Mouse (Mus musculus) urinary bladder, adult 18-20 months (tissue): ENCODE results near the gene Lef1.

Experiments
- DNase-seq, 2 experiments: peaks; one replicate each; pipeline ENCODE4 v3.0.0; 2022; ENCODE audit warnings: low spot score in 2 of 2, mixed read lengths in 2 of 2

The Lef1 gene

DNA sequence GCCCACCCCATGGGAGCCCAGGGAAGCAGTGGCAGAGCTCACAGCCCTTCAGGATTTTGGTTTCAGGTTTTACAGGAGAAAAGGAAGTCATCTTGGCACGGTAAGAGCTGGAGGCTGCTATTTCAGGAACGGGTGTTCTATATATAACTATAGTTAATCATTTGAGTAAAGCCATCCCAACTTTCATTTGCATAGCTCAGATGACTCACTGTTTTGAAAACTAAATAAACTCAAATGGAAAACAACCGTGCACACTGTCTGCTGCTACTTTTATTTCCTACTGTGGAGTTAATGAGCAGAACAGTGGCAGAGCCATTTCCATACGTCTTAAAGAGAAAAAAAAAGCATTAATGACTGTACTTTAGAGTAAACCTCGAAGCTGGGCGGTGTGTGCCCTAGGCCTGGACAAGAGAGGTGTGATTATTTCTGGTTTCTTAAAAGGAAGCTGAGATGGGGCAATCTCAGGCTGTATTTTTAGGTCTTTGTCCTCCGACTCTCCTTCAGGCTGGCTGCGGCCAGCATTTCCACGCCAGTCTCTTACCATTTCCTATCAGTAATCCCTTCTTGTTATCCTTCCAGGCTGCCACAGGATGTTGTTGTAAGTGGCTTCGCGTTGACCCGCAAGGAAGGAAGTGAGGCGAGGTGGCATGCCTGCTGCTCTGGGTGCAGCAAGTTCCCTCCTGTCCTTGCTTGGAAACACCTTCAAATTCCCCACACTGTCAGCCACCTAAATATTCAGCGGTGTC lies 29.2 kb downstream of the Lef1 start:
- DNase-seq: no peak

DNA sequence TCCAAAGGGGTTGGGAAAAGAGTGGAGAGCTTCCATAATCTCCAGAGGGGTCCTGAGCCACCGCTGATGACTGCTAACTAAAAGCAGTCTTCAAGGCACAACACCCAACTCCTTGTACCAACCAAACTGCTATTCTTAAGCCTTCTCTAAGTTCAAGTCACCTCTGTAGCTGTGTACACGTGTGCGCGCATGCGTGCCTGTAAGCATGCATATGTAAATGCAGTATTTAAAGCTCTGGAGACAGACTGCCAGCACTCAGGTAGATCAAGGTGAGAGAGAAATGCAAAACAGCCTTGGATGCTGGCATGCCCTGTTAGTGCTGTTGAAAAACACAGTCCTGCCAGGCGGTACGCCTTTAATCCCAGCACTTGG lies 29.8 kb downstream of the Lef1 start:
- no peak for DNase-seq

DNA sequence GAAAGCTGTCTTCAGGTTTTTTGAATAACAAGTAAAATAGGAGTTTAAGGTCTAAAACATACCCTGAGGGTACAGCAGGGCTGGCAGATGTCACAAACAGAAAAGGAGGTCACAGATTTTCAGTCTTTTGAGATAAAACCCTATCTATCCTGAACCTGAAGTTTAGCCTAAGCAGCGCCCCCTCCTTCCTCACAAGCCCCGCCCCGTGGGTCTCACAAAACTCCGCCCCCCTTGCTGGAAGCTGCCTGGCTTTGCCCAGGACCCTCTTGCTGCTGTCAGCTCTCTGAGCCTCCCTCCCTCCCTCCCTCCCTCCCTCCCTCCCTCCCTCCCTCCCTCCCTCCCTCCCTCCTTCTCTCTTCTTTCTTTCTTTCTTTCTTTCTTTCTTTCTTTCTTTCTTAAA lies 31.3 kb downstream of the Lef1 start:
- no peak for DNase-seq

DNA sequence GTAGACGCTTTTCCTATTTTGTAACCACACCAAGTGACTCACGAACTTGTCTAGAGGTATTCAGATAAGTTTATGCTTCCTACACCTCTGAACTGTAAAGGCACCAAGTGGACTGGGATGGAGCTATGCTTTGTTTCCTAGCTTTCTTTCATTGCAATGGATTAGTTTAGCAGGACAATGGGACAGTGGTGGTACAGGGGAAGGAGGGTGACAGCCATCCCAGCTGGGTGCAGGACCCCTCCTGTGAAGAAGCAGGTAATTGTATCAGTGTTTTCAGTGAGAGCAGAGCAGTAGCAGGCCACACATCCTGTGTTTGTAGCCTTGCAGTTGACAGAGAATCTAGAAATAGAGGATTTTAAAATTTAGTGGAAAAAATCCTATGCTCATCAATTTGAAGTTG lies 34.0 kb downstream of the Lef1 start:
- no peak for DNase-seq

DNA sequence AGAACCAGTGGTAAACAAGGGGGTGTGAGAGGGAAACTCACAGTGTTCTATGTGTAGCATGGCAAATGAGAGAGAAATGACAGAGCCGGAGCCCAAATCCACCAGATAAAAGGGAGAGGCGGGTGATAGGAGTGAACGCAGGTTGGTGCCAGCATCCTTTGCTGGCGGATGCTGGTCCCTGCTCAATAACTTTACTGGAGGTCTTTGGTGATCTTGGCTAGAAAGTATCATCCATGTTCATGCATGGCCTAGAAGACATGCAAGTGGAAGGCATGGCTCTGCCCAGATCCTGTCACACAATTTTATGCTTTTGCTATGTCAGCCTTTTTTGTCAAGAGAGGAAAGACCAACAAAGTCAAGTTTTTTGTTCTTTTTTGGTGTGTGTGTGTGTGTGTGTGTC lies 42.6 kb downstream of the Lef1 start:
- DNase-seq: no peak

DNA sequence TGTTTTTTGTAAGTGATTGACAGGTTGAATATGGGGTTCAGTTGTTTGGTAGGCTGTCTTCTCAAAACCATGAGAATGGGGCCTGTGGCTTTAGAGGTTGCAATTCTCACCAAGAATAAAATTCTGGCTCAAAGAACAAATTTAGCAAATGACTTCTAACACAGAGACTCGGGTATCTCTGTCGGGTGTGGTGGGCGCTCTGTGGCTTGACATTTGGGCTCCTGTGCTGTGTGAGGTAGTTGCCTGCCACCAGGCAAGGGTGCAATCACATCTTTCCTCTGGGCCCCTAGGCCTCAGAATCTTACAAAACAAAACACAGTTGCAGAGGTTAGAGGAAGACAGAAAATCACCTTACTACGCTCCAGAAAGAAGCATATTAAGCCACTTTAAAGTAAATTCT lies 43.6 kb downstream of the Lef1 start:
- no peak for DNase-seq

DNA sequence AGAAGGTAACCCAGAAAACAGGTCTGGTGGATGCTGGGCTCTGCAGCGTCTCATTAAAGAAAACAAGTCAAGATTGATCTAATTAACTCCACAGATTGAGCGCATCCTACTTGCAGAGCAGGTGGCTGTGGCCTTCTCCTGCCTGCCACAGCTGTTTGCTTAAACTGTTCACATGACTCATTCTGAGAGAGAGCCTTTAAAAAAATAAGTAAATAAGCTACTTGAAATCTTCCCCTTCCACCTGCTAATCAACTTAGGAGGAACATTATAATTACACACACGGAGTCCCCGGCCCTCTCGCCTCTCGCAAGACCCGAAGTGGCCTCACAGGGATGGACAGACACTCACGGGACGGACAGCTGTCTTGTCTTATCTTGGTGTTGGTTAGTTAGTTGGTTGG lies 44.3 kb downstream of the Lef1 start:
- no peak for DNase-seq

DNA sequence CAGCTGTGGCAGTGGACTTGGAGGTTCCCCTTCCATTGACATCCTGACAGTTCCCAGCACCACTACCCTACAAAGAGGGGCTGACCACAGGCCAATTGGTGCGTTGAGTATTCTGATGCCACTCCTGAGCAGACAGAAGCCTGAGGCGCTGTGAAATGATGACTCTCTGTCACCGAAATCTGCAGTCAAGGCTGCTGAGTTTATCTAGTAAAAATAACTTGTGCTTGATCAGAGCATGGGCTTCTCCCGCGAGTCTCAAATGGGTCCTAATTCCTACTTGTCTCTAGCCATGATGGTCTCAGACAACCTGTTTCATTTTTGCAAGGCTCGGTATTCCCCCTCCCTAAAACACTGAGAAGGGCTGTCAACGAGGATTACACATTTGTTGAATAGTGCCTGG lies 44.8 kb downstream of the Lef1 start:
- no peak for DNase-seq

DNA sequence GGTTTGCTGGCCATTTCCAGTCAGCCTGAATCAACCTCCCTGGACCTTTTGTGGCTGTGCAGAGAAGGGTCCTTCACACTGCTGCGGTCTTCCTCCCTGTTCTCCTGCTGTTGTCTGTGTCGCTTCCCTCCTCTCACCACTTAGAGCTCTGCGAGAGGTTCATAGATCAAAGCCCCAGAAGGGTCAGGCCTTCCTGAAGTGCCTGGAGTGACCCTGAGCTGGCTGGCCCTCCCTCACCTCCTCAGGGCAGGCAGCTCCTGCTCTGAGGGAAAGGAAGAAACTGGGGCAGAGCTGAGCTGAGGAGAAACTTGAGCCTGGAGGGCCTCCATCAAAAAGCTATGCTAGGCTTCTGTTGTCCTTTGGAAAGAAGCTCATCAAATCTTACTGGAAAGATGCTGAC lies 45.4 kb downstream of the Lef1 start:
- no peak for DNase-seq

DNA sequence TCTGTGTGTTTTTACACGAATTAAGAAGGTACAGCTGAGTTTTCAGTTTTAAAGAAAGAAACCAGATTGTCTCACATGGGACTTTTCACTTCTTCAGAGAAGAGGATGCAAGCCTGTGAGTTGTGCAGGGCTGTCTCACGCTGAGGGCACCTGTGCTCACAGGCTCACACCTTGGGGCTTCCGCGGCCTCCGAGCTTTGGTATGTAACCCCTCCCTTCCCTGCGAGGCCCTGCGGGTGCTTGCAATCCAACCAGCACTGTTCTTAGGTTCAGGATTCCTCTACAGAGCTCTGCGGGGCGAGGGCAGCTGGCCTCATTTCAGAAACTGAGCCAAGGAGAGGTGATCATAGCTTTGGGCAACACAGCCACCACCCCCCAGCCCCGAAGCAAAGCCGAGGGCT lies 46.1 kb downstream of the Lef1 start:
- no peak for DNase-seq

DNA sequence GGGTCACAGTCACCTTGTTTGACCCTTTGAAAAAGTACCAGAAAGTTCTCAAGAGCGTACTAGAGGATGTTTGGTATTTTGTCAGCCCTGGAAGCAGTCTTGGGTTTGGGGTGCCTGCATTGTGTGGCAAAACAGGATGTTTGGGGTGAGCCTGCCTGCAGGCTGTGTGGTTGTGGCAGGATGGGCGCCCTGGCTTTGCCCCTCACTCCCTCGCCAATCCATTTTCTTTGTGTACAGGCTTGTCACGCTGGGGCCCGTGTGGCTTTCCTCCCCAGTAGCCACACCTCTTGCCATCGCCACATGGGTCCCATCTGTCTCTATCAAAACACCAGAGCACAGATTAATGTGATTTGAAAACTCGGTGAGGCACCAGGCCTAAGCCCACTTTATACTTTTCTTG lies 47.2 kb downstream of the Lef1 start:
- no peak for DNase-seq

DNA sequence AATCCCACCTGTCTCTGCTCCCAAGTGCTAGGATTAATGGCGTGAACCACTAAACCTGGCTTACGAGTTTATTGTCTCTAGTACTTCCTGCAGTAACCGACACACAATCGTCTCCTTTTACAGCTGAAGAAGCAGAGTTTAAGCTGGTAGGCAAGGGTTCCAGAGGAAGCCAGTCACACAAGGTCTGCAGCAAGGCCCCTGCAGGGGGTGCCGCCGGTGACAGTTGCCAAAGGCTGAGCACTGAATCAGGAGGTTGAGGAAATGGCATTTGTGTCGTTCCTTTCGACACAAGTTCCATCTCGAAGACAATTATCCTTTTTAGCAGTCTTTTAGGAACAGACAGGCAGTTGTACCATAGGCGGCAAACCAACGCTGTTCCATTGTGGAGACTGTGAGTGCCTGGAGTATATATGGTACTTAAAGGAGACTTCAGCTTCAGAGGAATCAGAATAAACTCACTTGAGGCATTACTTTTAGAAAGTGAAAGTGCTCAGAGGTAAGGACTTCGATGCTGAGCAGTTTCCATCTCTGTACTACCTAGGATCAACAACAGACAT lies 49.0 kb downstream of the Lef1 start:
- no peak for DNase-seq

DNA sequence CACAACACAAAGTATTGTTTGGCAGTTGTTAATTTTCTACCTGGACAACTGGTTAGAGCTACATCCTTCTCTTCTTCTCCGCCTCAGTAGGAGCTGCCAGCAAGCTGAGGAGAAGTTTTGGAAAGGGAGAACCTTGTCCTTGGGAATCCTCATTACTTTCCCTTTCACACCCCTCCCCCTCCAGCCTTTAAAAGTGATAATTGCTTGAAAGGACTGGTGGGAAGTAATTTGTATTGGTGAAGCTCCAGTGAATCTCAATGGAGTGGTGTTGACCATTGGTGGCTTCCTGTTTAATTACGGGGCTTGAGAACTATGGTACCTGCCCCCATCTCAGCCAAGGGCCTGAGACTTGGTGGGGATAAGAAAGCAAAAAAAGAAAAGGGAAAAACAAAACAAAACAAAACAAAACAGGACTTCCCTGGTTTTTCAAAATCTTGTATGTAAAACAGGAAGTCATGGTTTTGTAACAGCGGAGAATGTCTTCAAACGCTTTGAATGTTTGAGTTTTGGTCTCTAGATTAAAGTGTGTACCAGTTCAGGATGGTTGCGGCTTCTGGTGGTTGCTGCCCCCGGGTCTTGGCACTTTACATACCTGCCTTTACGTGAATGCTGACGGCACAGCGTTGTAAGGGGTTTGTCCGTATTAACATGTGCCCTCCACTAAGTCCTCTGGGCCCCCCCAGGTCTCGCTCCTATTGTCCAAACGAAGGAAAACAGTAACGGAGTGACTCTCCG lies 49.8 kb downstream of the Lef1 start:
- no peak for DNase-seq

DNA sequence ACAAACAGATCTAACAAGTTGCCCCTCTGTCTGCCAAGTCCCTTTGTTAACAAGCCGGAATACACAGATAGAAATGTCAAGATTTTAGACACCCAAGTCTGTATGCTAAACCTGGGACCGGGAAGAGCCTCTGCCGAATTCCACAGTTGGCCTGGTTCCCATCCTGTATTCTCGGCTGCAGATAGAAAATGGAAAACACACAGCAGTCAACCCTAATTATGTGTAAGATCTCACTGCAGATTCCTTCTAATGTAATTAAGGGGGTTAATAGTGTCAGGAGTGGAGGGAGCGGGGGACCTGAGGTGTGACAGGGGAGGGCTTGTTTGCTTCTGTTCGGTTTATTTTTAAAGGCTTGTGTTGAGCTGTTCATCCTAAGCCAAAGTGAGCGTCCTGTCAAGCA lies 50.6 kb downstream of the Lef1 start:
- no peak for DNase-seq

DNA sequence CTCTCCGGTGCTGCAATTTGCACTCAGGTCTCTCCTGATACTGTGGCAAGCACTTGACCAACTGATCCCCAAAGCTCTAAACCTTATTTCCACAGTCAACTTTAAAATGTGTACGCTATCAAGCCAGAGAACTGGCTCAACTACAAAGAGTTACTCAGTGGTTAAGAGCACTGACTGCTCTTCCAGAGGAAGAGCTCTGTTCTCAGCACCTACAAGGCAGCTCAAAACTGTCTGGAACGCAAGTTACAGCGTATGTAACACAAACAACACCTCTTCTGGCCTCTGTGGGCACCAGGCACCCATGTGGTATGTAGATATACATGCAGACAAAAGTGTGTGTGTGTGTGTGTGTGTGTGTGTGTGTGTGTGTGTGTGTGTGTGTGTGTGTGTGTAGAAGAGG lies 57.5 kb downstream of the Lef1 start:
- DNase-seq: no peak

DNA sequence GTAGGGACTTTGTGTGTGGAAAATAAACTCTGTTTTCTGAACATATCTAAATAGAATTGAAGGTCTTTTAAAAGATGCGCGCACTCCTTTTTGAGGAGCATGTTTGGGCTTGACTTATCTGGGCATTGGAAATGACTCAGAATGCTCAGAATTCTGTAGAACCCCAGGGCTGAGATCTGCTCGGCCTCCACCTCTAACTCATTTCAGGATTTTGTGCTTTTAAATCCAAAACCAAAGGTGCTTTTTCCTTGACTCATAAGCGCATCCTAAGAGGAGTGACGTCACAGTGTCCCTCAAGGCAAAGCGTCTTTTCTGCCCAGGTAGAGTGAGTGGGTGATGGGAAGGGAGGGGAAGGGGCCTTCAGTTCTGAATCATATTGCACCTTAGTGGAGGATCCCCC lies 58.9 kb downstream of the Lef1 start:
- no peak for DNase-seq

DNA sequence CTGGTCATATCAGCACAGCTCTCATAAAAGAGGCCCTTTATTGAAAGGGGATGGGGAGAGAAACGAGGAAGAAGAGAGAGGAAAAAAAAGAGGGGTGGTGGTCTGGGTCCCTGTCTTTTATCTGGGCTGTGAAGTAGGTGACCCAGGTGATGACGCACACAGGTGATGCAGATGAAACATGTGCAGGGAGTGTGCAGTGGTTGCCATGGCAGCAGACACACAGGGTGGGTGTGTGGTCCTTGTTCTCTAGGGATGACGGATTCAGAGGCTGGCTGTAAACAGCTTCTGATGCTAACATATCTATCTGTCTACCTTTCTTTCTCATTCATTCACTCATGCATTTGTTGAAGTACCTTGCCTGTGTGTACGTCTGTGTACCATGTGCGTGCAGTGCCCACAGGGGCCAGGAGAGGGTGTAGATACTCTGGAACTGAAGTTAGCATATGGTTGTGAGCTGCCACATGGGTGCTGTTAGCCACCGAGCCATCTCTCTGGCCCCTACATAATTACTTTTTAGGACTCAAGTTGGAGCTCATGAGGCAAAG lies 59.9 kb downstream of the Lef1 start:
- no peak for DNase-seq

DNA sequence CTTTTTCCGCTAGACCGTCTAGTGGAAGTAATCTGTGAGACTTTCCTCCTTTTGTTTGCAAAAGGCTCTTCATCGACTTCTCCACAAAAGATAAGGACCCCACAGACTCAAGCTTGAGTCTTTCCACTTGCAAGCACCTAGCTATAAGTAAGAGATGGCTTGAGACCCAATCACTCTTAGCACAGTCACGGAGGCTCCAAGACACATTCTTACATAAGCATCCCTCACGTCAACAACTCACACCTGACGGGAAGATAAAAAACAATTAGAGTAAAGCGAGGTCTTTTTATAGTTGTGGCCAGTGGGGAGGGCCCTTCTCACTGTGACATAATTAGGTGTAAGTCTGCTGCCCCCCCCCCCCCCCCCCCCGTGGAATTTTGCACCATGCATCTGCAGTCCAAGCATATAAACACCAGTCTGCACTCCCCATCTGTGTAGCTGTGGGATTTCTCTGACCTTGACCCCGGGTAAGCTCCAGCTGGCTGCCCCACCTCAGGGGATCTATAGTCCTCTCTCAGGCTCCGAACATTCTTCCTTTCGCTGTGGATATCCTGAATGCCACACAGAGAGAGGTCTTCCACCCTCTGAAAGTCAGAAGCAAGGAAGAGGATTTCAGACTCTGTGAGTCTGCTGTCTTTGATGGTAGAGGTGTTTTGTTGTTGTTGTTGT lies 61.2 kb downstream of the Lef1 start:
- no peak for DNase-seq

DNA sequence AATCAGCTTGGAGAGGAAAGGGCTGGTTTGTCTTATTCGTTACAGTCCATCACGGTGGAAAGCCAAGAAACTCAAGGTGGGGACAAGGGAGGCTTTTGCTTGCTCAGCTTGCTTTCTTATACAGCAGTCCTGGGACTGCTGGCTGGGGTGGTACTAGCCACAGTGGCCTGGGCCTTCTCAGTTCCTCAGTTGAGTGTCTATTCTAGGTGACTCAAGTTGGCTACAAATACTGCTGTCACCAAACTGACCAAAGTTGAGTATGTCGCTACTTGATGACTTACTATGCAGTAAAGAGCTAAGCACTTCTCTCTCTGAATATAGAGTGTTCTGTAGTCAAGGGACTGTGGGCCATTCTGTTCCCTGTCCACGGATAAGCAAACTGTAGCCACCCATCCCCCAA lies 62.0 kb downstream of the Lef1 start:
- no peak for DNase-seq

DNA sequence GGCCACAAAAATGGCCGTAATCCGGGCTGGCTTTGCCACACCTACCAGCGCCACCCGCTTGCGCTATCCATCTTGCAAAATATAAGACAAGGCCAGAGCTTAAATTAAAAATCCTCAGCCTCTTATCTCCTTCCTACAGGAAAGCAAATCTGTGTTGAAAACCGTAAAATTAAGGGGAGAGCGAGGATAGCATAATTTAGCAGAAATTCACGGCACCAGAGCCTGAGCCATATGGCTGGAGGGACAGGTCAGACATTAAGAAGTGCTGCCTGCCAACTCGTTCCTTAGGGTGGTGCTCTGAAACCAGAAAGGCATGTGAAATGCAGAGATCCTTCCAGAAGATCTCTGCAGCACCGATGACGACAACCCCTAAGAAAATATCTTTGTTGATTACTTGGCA lies 70.7 kb downstream of the Lef1 start:
- no peak for DNase-seq

DNA sequence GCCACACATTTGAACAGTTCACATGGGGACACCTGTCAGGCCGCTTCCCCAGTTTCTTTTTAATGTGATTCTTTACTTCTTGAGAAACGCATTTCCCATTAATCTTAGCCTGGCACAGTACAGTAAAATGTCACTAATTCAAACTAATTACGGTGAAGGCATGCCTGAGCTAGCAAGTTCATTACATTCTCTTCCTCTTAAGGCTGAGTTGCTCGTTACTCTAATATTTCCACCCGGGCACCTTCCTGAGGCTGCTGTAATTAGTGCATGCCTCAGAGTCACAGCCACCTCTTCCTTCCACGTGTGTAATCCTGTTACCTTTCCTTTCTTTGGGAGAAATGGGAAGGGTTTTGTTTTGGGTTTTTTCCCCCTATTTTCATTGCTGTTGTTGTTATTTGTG lies 71.9 kb downstream of the Lef1 start:
- no peak for DNase-seq

DNA sequence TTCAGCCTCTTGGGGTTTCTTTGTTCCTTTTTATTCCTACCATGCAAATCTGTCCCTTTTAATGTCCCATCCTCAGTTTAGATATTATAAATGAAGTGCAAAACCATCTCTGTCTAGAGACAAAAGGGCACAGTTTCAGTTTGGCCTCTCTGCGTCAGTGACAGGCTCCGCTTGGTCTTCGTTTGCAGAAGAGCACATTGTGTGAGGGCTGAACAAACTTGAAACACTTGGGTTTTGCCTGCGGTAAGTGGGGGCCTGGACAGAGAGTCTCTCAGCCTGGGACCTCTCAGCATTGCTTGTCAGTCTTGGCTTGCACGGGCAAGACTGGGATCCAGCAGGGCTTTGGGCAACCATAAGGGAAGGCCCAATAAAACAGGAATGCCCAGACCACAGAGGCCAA lies 75.9 kb downstream of the Lef1 start:
- no peak for DNase-seq

DNA sequence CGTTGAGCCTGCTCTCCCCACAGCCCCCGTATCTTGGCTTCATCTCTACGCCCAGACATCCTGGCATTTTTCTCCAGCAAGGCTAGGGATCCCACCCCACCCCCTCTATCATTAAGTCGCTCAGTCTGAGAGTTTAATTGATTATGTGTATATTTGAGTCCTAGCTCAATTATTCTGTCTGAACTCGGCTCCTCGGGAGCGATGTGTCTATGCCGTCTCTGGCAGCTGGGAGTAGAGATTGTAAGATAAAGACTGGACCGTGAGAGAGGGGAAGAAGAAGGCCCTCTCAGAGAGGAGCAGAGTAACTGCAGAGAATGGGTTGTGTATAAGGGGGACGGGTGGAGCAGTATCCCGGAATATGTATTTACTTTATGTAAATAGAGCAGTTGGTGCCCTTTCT lies 80.0 kb downstream of the Lef1 start:
- DNase-seq: no peak
